Mouse (Mus musculus) small intestine, adult 2 months (tissue): ENCODE data around the gene Itga5.

Experiments
- CTCF ChIP-seq: fragments of 200-500 bp; IDR thresholded peaks from 2 replicates; pipeline ENCODE4 v1.5.1; 2012; ENCODE audit warnings: low read depth, mild to moderate bottlenecking, control low read depth, inconsistent platforms, low read length, moderate library complexity, mixed read lengths; ENCODE audit not compliant: insufficient replicate concordance, insufficient read length; ENCODE audit errors: extremely low read depth
- POLR2A ChIP-seq: fragments of 200-500 bp; IDR thresholded peaks from 2 replicates; pipeline ENCODE4 v1.6.1; 2012; ENCODE audit warnings: low read depth, mild to moderate bottlenecking, control low read depth, inconsistent platforms, low read length, moderate library complexity

DNA sequence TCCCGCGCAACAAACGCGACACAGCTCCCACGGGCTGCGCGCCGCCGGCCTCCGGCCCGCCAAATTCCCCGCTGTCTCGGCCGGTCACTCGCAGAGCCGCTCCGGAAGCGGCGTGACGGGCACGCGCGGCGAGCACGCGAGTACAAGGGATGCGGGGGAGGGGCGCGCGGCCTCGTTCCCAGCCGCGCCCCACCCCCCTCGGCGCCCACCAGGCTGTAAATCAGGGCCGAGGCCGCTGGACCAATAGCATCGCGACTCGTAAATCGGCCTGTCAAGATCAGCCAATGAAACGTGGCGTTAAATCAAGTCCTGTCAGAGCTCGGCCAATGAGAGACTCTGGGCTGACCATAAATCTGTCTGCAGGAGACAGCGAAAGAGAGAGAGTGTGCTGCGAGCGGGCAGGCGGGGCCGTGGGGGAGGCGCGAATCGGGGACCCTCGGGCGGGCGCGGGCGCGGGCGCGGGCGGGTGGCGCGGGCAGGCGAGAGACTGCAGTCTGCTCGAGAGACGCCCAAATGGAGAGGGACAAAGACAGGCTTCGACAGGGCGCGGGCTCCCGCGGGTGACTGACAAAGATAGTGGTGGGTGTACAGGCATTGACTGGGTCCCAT, 61.4 kb downstream of the Itga5 start:
- TF ChIP-seq CTCF: no peak
- TF ChIP-seq POLR2A: peak; percentile 77
